Comparison of ENCODE assay signal across 8 mouse cellular contexts in genomic region chr6:9077793-9078689, GRCm38 (mm10).
DNase-seq lines count a peak whose midpoint lies in the region; ATAC-seq lines count a peak whose summit lies in the region.

No protein-coding gene starts in this region.

- no peak overlapping the region for H3K4me3 ChIP-seq in forebrain, embryonic 13.5 days
- no peak overlapping the region for H3K4me3 ChIP-seq in forebrain, embryonic 12.5 days (replicated peaks)
- no peak overlapping the region for H3K4me3 ChIP-seq in intestine, embryonic 15.5 days (replicated peaks)

- DNase-seq in lung, postnatal 36 days, result peak; percentile 4
- no peak for DNase-seq in lung, postnatal 14 days
- DNase-seq in layer of hippocampus, adult 9-11 months, result peak; percentile 64
- DNase-seq in telencephalon, adult 2 months (ENCODE audit: low read depth, low spot score), result peak; percentile 90

- ATAC-seq in forebrain, embryonic 13.5 days, result peak; percentile 87
- ATAC-seq in forebrain, embryonic 12.5 days (ENCODE audit: low FRiP score), result no peak
- ATAC-seq in intestine, embryonic 15.5 days, result no peak
- no peak for ATAC-seq in megakaryocyte-erythroid progenitor cell, adult 5-6 weeks (replicated peaks; ENCODE audit: low FRiP score, low TSS enrichment, poor library complexity, severe bottlenecking)

- H3K9me3 ChIP-seq in forebrain, embryonic 13.5 days (replicated peaks), result no peaks in the 10 kb centered on the region
- no peaks in the 10 kb centered on the region for H3K9me3 ChIP-seq in forebrain, embryonic 12.5 days
- no peaks in the 10 kb centered on the region for H3K9me3 ChIP-seq in intestine, embryonic 15.5 days

- H3K9ac ChIP-seq in forebrain, embryonic 13.5 days, result no peak overlapping the region
- no peak overlapping the region for H3K9ac ChIP-seq in forebrain, embryonic 12.5 days
- no peak overlapping the region for H3K9ac ChIP-seq in intestine, embryonic 15.5 days

- H3K4me2 ChIP-seq in forebrain, embryonic 13.5 days, result no peak overlapping the region
- H3K4me2 ChIP-seq in forebrain, embryonic 12.5 days, result no peak overlapping the region
- H3K4me2 ChIP-seq in intestine, embryonic 15.5 days (replicated peaks), result no peak overlapping the region

- H3K27me3 ChIP-seq in forebrain, embryonic 13.5 days, result no peaks in the 10 kb centered on the region
- no peaks in the 10 kb centered on the region for H3K27me3 ChIP-seq in forebrain, embryonic 12.5 days
- H3K27me3 ChIP-seq in intestine, embryonic 15.5 days (replicated peaks), result no peaks in the 10 kb centered on the region

- 78% methylated on average over 4 of the region's 4 CpGs for WGBS in forebrain, embryonic 13.5 days
- 85% methylated on average over 4 of the region's 4 CpGs for WGBS in forebrain, embryonic 12.5 days
- 66% methylated on average over 4 of the region's 4 CpGs for WGBS in intestine, embryonic 15.5 days

- no peaks in the 10 kb centered on the region for H3K4me1 ChIP-seq in forebrain, embryonic 13.5 days
- no peaks in the 10 kb centered on the region for H3K4me1 ChIP-seq in forebrain, embryonic 12.5 days
- no peaks in the 10 kb centered on the region for H3K4me1 ChIP-seq in intestine, embryonic 15.5 days (replicated peaks)

- no peak overlapping the region for H3K27ac ChIP-seq in forebrain, embryonic 13.5 days
- H3K27ac ChIP-seq in forebrain, embryonic 12.5 days, result no peak overlapping the region
- no peak overlapping the region for H3K27ac ChIP-seq in intestine, embryonic 15.5 days

- no peaks in the 10 kb centered on the region for H3K36me3 ChIP-seq in forebrain, embryonic 13.5 days (ENCODE audit: poor library complexity, severe bottlenecking)
- H3K36me3 ChIP-seq in forebrain, embryonic 12.5 days (replicated peaks), result no peaks in the 10 kb centered on the region
- H3K36me3 ChIP-seq in intestine, embryonic 15.5 days, result no peaks in the 10 kb centered on the region
